Mouse (Mus musculus) heart, adult 2 months (tissue): Measurements from ENCODE around the gene Usp10. TPM values are rescaled to one million over a fixed set of nuclear protein-coding genes. Genes with fewer than 3 reads are reported as not detected.
A peak's percentile ranks its signal among the peaks of the same experiment; 100 is the strongest.

Experiments used
- DNase-seq, 2 experiments: peaks; one replicate each; pipeline ENCODE4 v3.0.0; 2021
- H3K27ac ChIP-seq: fragments of 200-600 bp; 2 replicates; pipeline ENCODE4 v1.8.1; 2022
- H3K27me3 ChIP-seq: fragments of 200-500 bp; 2 replicates; pipeline ENCODE4 v1.6.1; 2012; ENCODE audit warnings: mild to moderate bottlenecking, low read length, inconsistent platforms, mixed read lengths; ENCODE audit not compliant: control insufficient read depth, insufficient read depth
- H3K36me3 ChIP-seq: fragments of 200-500 bp; 2 replicates; pipeline ENCODE4 v1.6.1; 2012; ENCODE audit warnings: low read length, inconsistent platforms; ENCODE audit not compliant: control insufficient read depth, insufficient read depth
- H3K4me1 ChIP-seq: fragments of 200-500 bp; 2 replicates; pipeline ENCODE4 v1.6.1; 2011; ENCODE audit warnings: low read length; ENCODE audit not compliant: control insufficient read depth, insufficient read depth
- H3K4me3 ChIP-seq: fragments of 200-600 bp; 2 replicates; pipeline ENCODE4 v1.8.1; 2022
- H3K79me2 ChIP-seq: fragments of 200-500 bp; replicated peaks from 2 replicates; pipeline ENCODE4 v1.6.1; 2012; ENCODE audit warnings: mild to moderate bottlenecking, inconsistent platforms, low read length, moderate library complexity, mixed read lengths; ENCODE audit not compliant: control insufficient read depth, insufficient read depth
- H3K9ac ChIP-seq: fragments of 200-500 bp; 2 replicates; pipeline ENCODE4 v1.6.1; 2012; ENCODE audit warnings: low read depth, mild to moderate bottlenecking, control low read depth, inconsistent platforms, low read length, mixed read lengths
- CTCF ChIP-seq: fragments of 200-600 bp; IDR thresholded peaks from 2 replicates; pipeline ENCODE4 v1.8.1; 2022; ENCODE audit warnings: antibody characterized with exemption, mild to moderate bottlenecking, moderate library complexity
- EP300 ChIP-seq: fragments of 200-500 bp; IDR thresholded peaks from 2 replicates; pipeline ENCODE4 v1.6.1; 2011; ENCODE audit warnings: low read depth, low read length, control low read depth; ENCODE audit not compliant: insufficient read depth
- POLR2A ChIP-seq: fragments of 200-500 bp; IDR thresholded peaks from 2 replicates; pipeline ENCODE4 v1.6.1; 2011; ENCODE audit warnings: mild to moderate bottlenecking, low read depth, low read length, control low read depth; ENCODE audit not compliant: insufficient read depth
- WGBS: fragments of 180-500 bp; shearing (Covaris S2); methylation state at CpG from one replicate; pipeline ENCODE4 v1.1.7; 2018; 5-methylcytosine and 5-hydroxymethylcytosine counted together
- intact Hi-C: fragments of 180-260 bp; cut with DNase I; formaldehyde crosslinking; loops from one replicate; pipeline ENCODE4 v1.15.1; 2025
- polyA plus RNA-seq: library from polyadenylated mRNA; depleted of rRNA; stranded (reverse); fragments of >200 nt; gene quantifications from 2 replicates; pipeline ENCODE4 v1.2.3, GENCODE M21; 2012
- total RNA-seq, 2 experiments: library from RNA; stranded (reverse); gene quantifications; 2 replicates each; pipeline ENCODE4 v1.2.3; 2021

The Usp10 gene
- total and polyA plus RNA-seq, 3 experiments: 41.9 to 58.6 (median 49.8) TPM

DNA sequence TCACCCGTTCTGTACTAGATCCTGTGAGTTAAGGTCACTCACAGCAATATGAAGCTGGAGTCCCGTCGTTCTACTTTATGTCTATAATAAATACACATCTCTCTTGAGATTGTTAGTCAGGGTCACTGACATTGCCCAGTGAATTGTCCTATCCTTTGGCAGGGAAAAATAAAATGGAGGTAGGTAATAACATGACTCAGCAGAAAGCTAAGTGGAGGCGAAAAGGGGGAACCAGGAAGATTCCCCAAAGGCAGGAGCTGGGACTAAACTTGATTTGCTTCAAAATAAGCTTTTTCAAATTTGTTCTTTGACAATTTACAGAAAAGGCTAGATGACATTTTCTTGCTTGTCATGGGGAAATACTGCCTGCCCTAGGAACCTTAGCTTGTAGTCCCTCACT lies 21.2 kb downstream of the Usp10 start:
- H3K4me1 ChIP-seq: peaks cover 6% of the 10 kb centered on the region
- intact Hi-C loops: no loop called here
- peaks cover 10% of the 10 kb centered on the region for H3K79me2 ChIP-seq
- no peak for TF ChIP-seq EP300
- TF ChIP-seq CTCF: no peak
- TF ChIP-seq POLR2A: no peak
- H3K27ac ChIP-seq: no peak overlapping the region
- no peak overlapping the region for H3K9ac ChIP-seq
- H3K4me3 ChIP-seq: no peak overlapping the region
- no peaks in the 10 kb centered on the region for H3K36me3 ChIP-seq
- DNase-seq: no peak
- H3K27me3 ChIP-seq: no peaks in the 10 kb centered on the region
- 71% methylated on average over 4 of the region's 4 CpGs for WGBS

DNA sequence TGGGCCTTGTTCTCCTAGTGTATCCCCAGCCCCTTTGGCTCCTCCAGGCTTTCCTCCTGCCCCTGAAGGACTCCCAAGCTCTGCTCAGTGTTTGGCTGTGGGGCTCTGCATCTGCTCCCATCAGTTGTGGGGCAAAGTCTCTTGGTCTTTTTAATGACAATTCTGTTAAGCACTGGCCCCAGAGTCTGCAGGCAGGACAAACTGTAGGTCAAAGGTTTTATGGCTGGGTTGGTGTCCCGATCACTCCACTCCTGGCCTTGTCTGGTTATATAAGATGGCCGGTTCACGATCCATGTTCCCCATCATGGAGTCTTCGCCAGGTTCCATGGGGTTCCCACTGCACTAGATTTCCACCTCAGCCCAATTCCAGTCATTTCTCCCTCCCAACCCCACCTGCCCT lies 23.5 kb downstream of the Usp10 start:
- Histone ChIP-seq H3K4me1 (peaks cover 4% of the 10 kb centered on the region; the same call in 1 of the 2 replicates), H3K9ac (no peak overlapping the region), H3K79me2 (peaks cover 7% of the 10 kb centered on the region), H3K4me3 (no peak overlapping the region), H3K36me3 (no peaks in the 10 kb centered on the region), H3K27ac (no peak overlapping the region), H3K27me3 (no peaks in the 10 kb centered on the region)
- DNase-seq: no peak
- intact Hi-C loops: no loop called here
- 98% methylated on average over 4 of the region's 4 CpGs for WGBS
- TF ChIP-seq POLR2A (no peak), EP300 (no peak), CTCF (no peak)

DNA sequence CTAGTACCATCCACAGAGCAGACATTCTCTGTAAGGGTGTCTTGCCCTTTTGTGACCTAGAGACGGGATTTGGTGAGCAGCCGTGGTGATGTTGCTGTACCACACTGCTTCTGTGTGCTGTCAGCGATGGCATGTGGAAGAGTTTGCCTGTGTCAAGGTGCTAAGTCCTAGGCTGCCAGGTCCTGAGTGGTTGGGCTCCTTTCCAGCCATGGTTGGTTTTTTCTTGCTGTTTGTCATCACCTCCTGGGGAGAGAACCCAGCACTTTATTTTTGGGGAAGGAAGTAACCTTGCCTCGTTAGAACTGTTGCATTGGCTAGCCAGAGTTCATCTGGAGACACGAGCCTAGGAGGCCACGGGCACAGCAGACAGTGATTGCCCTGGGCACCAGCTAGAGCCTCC lies 25.4 kb downstream of the Usp10 start:
- Histone ChIP-seq H3K27ac (no peak overlapping the region), H3K9ac (no peak overlapping the region), H3K4me3 (no peak overlapping the region), H3K79me2 (peaks cover 2% of the 10 kb centered on the region), H3K27me3 (no peaks in the 10 kb centered on the region), H3K4me1 (peaks cover 4% of the 10 kb centered on the region; the same call in 1 of the 2 replicates), H3K36me3 (no peaks in the 10 kb centered on the region)
- TF ChIP-seq POLR2A (no peak), CTCF (no peak), EP300 (no peak)
- DNase-seq: peak; percentile 35 to 49
- intact Hi-C loops: no loop called here
- 52% methylated on average over 6 of the region's 6 CpGs for WGBS

DNA sequence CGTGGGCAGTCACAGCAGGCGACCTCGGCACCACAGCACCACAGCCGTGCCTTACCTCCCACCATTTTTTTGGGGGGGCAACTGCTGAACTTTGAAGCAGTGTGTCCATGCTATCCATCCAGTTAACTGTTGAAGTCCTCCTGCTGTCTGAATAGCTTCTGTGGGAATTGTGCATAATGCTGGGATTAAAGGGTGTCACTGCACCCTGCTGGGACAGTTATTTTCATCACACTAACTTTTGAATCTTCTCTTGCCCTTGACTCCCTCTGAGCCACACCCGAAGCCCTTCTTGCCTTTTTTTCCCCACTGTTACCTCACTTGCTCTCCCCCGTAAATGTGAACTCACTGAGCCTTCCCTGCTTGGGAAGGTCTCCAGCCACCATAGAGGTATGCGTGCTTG lies 28.3 kb downstream of the Usp10 start:
- Histone ChIP-seq H3K27ac (no peak overlapping the region), H3K9ac (no peak overlapping the region), H3K79me2 (0 out of 2 replicates have a peak, but pooled peaks cover 1% of the 10 kb centered on the region), H3K4me3 (no peak overlapping the region), H3K4me1 (peaks cover 4% of the 10 kb centered on the region; the same call in 1 of the 2 replicates), H3K27me3 (no peaks in the 10 kb centered on the region), H3K36me3 (no peaks in the 10 kb centered on the region)
- intact Hi-C loops: no loop called here
- WGBS: 92% methylated on average over 7 of the region's 7 CpGs
- TF ChIP-seq EP300 (no peak), POLR2A (no peak), CTCF (no peak)
- DNase-seq: no peak

DNA sequence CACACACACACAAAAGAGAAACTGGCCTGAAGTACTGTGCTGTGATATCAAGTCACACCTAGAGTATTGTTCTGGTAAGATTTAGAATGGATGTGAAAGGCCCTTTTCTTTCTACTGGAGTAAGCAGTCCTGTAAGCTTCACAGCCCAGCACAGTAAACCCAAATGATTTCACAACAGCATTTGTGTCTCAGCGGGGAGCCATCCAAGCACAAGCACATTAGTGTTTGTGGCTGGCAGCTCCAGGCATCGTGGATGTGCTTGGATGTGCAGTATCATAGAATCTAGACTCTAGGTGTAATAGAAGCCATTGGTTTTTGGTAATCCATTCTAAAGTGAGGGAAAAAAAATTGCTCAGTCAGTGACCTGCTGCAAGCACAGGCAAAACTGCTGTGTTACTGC lies 29.2 kb downstream of the Usp10 start:
- intact Hi-C loops: no loop called here
- H3K36me3 ChIP-seq: no peaks in the 10 kb centered on the region
- H3K27ac ChIP-seq: no peak overlapping the region
- 92% methylated on average over 2 of the region's 2 CpGs for WGBS
- no peaks in the 10 kb centered on the region for H3K79me2 ChIP-seq
- no peaks in the 10 kb centered on the region for H3K27me3 ChIP-seq
- H3K4me3 ChIP-seq: no peak overlapping the region
- H3K4me1 ChIP-seq: peaks cover 4% of the 10 kb centered on the region; the same call in 1 of the 2 replicates
- TF ChIP-seq CTCF (no peak), POLR2A (no peak), EP300 (no peak)
- no peak overlapping the region for H3K9ac ChIP-seq
- DNase-seq: no peak

DNA sequence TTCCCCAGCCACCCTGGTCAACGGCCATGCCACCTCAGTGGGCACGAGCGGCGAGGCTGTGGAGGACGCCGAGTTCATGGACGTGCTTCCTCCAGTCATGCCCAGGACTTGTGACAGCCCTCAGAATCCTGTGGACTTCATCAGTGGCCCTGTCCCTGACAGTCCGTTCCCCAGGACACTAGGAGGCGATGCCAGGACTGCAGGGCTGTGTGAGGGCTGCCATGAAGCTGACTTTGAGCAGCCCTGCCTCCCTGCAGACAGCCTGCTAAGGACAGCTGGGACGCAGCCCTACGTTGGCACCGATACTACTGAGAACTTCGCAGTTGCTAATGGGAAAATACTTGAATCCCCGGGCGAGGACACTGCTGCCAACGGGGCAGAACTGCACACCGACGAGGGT lies 31.3 kb downstream of the Usp10 start:
- WGBS: 92% methylated on average over 18 of the region's 18 CpGs
- Histone ChIP-seq H3K27ac (no peak overlapping the region), H3K36me3 (no peaks in the 10 kb centered on the region), H3K27me3 (no peaks in the 10 kb centered on the region), H3K79me2 (no peaks in the 10 kb centered on the region), H3K4me3 (no peak overlapping the region), H3K4me1 (no peaks in the 10 kb centered on the region), H3K9ac (no peak overlapping the region)
- no peak for TF ChIP-seq POLR2A
- TF ChIP-seq CTCF: no peak
- no peak for TF ChIP-seq EP300
- intact Hi-C loops: loop anchor here (10.0 kb wide), 1 partner anchor 223 kb away; no protein-coding TSS in a partner anchor
- no peak for DNase-seq
